Mouse (Mus musculus) embryonic facial prominence, embryonic 14.5 days (tissue): ENCODE results near the gene Prpf40b. TPM values are rescaled to one million over a fixed set of nuclear protein-coding genes. Genes with fewer than 3 reads are reported as not detected.

Experiments
- ATAC-seq: fragments of 200-750 bp; cut with Nextera tagmentation; 2 replicates; pipeline ENCODE4 v1.8.0; 2017; ENCODE audit warnings: low read depth, moderate number of reproducible peaks, moderate TSS enrichment
- DNase-seq: peaks from one replicate; pipeline ENCODE4 v3.0.0-alpha.2; 2015; ENCODE audit warnings: low spot score
- H3K27ac ChIP-seq: fragments of 300-500 bp; sonication (generic); replicated peaks from 2 replicates; pipeline ENCODE4 v1.5.1; 2014; ENCODE audit warnings: low read depth, mild to moderate bottlenecking, low read length, moderate library complexity
- H3K27me3 ChIP-seq: fragments of 300-500 bp; sonication (generic); replicated peaks from 2 replicates; pipeline ENCODE4 v1.6.1; 2014; ENCODE audit warnings: low read length; ENCODE audit not compliant: control insufficient read depth, insufficient read depth
- H3K36me3 ChIP-seq: fragments of 300-500 bp; sonication (generic); 2 replicates; pipeline ENCODE4 v1.6.1; 2014; ENCODE audit warnings: low read length, mixed read lengths; ENCODE audit not compliant: control insufficient read depth, insufficient read depth
- H3K4me1 ChIP-seq: fragments of 300-500 bp; sonication (generic); 2 replicates; pipeline ENCODE4 v1.6.1; 2014; ENCODE audit warnings: antibody characterized with exemption, low read length; ENCODE audit not compliant: control insufficient read depth, insufficient read depth
- H3K4me2 ChIP-seq: fragments of 300-500 bp; sonication (generic); 2 replicates; pipeline ENCODE4 v1.6.1; 2014; ENCODE audit warnings: low read depth, mild to moderate bottlenecking, low read length, moderate library complexity, mixed read lengths
- H3K4me3 ChIP-seq: fragments of 300-500 bp; sonication (generic); 2 replicates; pipeline ENCODE4 v1.5.1; 2014; ENCODE audit warnings: low read depth, mild to moderate bottlenecking, low read length
- H3K9ac ChIP-seq: fragments of 300-500 bp; sonication (generic); 2 replicates; pipeline ENCODE4 v1.6.1; 2014; ENCODE audit warnings: low read depth, mild to moderate bottlenecking, low read length, moderate library complexity, mixed read lengths
- H3K9me3 ChIP-seq: fragments of 300-500 bp; sonication (generic); 2 replicates; pipeline ENCODE4 v1.6.1; 2016; ENCODE audit warnings: low read length; ENCODE audit not compliant: control insufficient read depth
- WGBS: fragments of 180-500 bp; shearing (Covaris S2); extraction: QIAGEN DNeasy Blood & Tissue Kit; methylation state at CpG from one replicate; pipeline ENCODE4 v1.1.7; 2014; 5-methylcytosine and 5-hydroxymethylcytosine counted together
- polyA plus RNA-seq: library from polyadenylated mRNA; unstranded; fragments of >200 nt; fragmentation: Nextera tagmentation; extraction: Ambion mirVana; gene quantifications from 2 replicates; pipeline ENCODE4 v1.2.1, GENCODE M21; 2014

Gene Prpf40b
- polyA plus RNA-seq, 1 experiment from 2014 or later: 40.1 TPM

GRCm38 (mm10) chr15:99253772-99254171 lies 41.1 kb upstream of the Prpf40b start:
- Histone ChIP-seq H3K4me3 (no peak overlapping the region), H3K9ac (no peak overlapping the region), H3K4me2 (no peak overlapping the region; the same call in 1 of the 2 replicates), H3K4me1 (no peaks in the 10 kb centered on the region), H3K27me3 (no peaks in the 10 kb centered on the region), H3K27ac (no peak overlapping the region; the same call in 1 of the 2 replicates), H3K36me3 (peaks cover 11% of the 10 kb centered on the region; the same call in 1 of the 2 replicates), H3K9me3 (no peaks in the 10 kb centered on the region)
- no peak for ATAC-seq
- no peak for DNase-seq
- 87% methylated on average over 6 of the region's 6 CpGs for WGBS

- H3K27ac ChIP-seq: no peak overlapping the region
- no peak overlapping the region for H3K9ac ChIP-seq
- WGBS: 90% methylated on average over 2 of the region's 2 CpGs
- no peak overlapping the region for H3K4me2 ChIP-seq
- no peaks in the 10 kb centered on the region for H3K9me3 ChIP-seq
- H3K4me1 ChIP-seq: no peaks in the 10 kb centered on the region
- ATAC-seq (no peak), DNase-seq (no peak)
- no peaks in the 10 kb centered on the region for H3K27me3 ChIP-seq
- H3K36me3 ChIP-seq: 0 out of 2 replicates have a peak, but pooled peaks cover 5% of the 10 kb centered on the region
- no peak overlapping the region for H3K4me3 ChIP-seq
Measured at GRCm38 (mm10) chr15:99254477-99255005, 40.3 kb upstream of the Prpf40b start.

GRCm38 (mm10) chr15:99255241-99255749 lies 39.6 kb upstream of the Prpf40b start:
- Histone ChIP-seq H3K4me1 (no peaks in the 10 kb centered on the region), H3K36me3 (no peaks in the 10 kb centered on the region), H3K4me3 (no peak overlapping the region), H3K9ac (no peak overlapping the region), H3K27me3 (no peaks in the 10 kb centered on the region), H3K27ac (no peak overlapping the region), H3K9me3 (no peaks in the 10 kb centered on the region), H3K4me2 (no peak overlapping the region)
- WGBS: 90% methylated on average over 4 of the region's 6 CpGs
- ATAC-seq (no peak), DNase-seq (no peak)

- DNase-seq (no peak), ATAC-seq (peak; percentile 34; the same call in 1 of the 2 replicates)
- Histone ChIP-seq H3K9me3 (no peaks in the 10 kb centered on the region), H3K36me3 (no peaks in the 10 kb centered on the region), H3K4me1 (no peaks in the 10 kb centered on the region), H3K4me3 (no peak overlapping the region), H3K27me3 (no peaks in the 10 kb centered on the region), H3K4me2 (peak overlapping the region; percentile 36), H3K9ac (no peak overlapping the region), H3K27ac (no peak overlapping the region)
- WGBS: 63% methylated on average over 8 of the region's 8 CpGs
Measured at GRCm38 (mm10) chr15:99259167-99259729, 35.6 kb upstream of the Prpf40b start.

- Histone ChIP-seq H3K27ac (no peak overlapping the region), H3K9ac (no peak overlapping the region), H3K4me2 (peak overlapping the region; percentile 48), H3K4me1 (no peaks in the 10 kb centered on the region), H3K9me3 (no peaks in the 10 kb centered on the region), H3K4me3 (peak overlapping the region; percentile 22), H3K27me3 (no peaks in the 10 kb centered on the region), H3K36me3 (no peaks in the 10 kb centered on the region)
- ATAC-seq: peak; percentile 48; the same call in 1 of the 2 replicates
- 2% methylated on average over 9 of the region's 10 CpGs for WGBS
- peak; percentile 79 for DNase-seq
Measured at GRCm38 (mm10) chr15:99259730-99260252, 35.1 kb upstream of the Prpf40b start.

- ATAC-seq (no peak), DNase-seq (no peak)
- Histone ChIP-seq H3K27ac (no peak overlapping the region), H3K4me2 (no peak overlapping the region), H3K27me3 (no peaks in the 10 kb centered on the region), H3K4me1 (no peaks in the 10 kb centered on the region), H3K9me3 (no peaks in the 10 kb centered on the region), H3K9ac (no peak overlapping the region), H3K36me3 (no peaks in the 10 kb centered on the region), H3K4me3 (no peak overlapping the region)
- 58% methylated on average over 10 of the region's 10 CpGs for WGBS
Measured at GRCm38 (mm10) chr15:99262702-99263101, 32.2 kb upstream of the Prpf40b start.

- no peak overlapping the region for H3K4me3 ChIP-seq
- 67% methylated on average over 2 of the region's 2 CpGs for WGBS
- H3K36me3 ChIP-seq: no peaks in the 10 kb centered on the region
- H3K9ac ChIP-seq: no peak overlapping the region
- no peaks in the 10 kb centered on the region for H3K4me1 ChIP-seq
- no peak for ATAC-seq
- no peak overlapping the region for H3K4me2 ChIP-seq
- no peak overlapping the region for H3K27ac ChIP-seq
- no peak for DNase-seq
- H3K9me3 ChIP-seq: no peaks in the 10 kb centered on the region
- H3K27me3 ChIP-seq: no peaks in the 10 kb centered on the region
Measured at GRCm38 (mm10) chr15:99264363-99264762, 30.5 kb upstream of the Prpf40b start.

GRCm38 (mm10) chr15:99265679-99266078 lies 29.2 kb upstream of the Prpf40b start:
- Histone ChIP-seq H3K9ac (no peak overlapping the region), H3K4me3 (no peak overlapping the region), H3K27me3 (no peaks in the 10 kb centered on the region), H3K4me1 (no peaks in the 10 kb centered on the region), H3K36me3 (no peaks in the 10 kb centered on the region), H3K4me2 (no peak overlapping the region), H3K27ac (no peak overlapping the region), H3K9me3 (no peaks in the 10 kb centered on the region)
- ATAC-seq: peak; percentile 72
- WGBS: 17% methylated on average over 4 of the region's 4 CpGs
- DNase-seq: peak; percentile 94
